Mouse (Mus musculus): ENCODE data around the gene Edc4.

The Edc4 gene

DNA sequence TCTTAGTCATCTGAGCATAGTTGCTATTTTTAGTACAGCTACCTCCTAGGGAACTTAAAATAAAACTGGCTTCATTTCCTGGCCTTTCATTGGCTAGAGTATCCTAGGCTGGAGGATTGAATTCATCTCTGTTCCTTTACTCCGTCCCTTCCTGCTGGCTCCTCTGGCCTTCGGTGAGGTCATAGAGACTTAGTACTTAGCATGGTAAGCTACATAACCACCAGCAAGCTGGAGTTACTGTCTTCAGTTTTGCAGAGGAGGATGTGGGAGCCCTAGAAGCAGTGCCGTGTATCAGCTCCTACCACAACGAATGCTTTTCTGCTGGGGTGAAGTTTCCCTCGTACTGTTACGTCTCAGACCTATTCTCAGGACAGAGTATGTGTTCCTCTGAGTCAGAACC, 6.4 kb upstream of the Edc4 start:
- DNase-seq (ENCODE audit: low spot score in 2 of 2), result no peak

DNA sequence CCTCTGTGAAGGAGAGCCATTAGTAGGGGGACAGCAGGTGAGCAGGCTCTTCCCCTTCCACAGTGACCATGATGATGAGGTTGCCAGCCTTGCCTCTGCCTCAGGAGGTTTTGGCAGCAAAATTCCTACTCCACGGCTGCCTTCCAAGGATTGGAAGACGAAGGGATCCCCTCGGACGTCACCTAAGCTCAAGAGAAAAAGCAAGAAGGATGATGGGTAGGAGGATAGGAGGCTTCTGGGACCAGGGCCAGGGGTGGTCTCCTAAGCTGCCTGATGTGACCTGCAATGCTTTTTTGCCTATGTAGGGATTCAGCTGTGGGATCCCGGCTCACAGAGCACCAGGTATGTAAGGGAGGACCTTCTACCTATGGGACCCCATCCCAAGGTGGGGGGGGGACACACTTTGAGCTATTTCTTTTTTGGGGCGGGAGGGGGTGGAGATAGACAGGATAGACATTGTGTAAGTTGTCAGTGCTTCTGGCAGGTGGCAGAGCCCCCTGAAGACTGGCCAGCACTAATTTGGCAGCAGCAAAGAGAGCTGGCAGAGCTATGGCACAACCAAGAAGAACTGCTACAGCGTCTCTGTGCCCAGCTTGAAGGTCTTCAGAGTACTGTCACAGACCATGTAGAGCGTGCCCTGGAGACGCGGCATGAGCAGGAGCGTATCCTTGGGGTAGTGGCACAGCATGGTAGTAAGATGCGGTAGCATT, 9.2 kb downstream of the Edc4 start:
- no peak for DNase-seq (ENCODE audit: low spot score in 2 of 2)

DNA sequence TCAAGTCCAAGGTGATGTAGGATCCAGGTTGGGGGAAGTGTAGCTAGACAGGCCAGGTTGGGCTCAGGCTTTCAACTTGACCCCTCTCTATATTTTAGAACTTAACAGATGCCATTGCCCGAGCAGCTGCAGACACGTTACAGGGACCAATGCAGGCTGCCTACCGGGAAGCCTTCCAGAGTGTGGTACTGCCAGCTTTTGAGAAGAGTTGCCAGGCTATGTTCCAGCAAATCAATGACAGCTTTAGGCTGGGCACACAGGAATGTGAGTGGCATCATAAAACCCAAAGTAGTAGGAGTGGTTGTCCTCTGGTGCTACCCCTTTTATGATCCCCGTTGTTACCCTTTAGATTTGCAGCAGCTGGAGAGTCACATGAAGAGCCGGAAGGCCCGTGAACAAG, 10.2 kb downstream of the Edc4 start:
- DNase-seq (ENCODE audit: low spot score in 2 of 2), result no peak

DNA sequence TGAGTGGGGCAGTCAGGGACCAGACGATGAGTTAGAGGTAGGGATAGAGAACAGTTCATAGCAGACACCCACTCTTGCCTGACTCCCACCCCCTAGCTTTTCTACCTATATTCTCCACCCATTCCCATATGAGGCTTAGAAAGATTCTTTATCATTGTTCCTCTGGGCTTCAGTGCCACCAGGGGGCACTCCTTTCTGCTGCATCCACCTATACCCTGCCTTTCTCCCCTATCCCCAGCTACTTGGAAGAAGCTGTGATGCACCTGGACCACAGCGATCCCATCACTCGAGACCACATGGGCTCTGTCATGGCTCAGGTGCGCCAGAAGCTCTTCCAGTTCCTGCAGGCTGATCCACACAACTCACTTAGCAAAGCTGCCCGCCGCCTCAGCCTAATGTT, 11.8 kb downstream of the Edc4 start:
- DNase-seq (ENCODE audit: low spot score in 2 of 2), result no peak

DNA sequence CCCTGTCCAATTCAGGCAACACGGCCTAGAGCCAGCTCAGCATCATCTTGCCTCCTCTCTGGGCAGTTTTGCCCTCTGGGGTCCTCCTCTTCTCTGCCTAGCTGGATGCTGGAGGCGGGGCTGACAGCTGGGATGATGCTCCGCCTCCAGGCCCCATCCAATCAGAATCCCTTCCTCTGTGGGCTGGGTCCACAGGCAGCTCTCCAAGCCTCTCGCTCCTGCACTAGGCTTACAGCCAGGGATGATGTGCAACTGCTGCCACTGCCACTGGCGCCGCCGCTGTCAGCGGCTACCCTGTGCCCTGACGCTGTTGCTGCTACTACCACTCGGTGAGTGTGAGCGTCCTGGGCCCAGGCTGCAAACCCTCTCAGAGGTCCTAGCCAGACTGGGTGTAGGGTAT, 12.7 kb downstream of the Edc4 start, which contains the start of gene Nrn1l:
Nrn1l (plus strand) TSS at position 229 of the 400 bp plus-strand sequence.
- DNase-seq (ENCODE audit: low spot score in 2 of 2), result peak; percentile 25 to 66

DNA sequence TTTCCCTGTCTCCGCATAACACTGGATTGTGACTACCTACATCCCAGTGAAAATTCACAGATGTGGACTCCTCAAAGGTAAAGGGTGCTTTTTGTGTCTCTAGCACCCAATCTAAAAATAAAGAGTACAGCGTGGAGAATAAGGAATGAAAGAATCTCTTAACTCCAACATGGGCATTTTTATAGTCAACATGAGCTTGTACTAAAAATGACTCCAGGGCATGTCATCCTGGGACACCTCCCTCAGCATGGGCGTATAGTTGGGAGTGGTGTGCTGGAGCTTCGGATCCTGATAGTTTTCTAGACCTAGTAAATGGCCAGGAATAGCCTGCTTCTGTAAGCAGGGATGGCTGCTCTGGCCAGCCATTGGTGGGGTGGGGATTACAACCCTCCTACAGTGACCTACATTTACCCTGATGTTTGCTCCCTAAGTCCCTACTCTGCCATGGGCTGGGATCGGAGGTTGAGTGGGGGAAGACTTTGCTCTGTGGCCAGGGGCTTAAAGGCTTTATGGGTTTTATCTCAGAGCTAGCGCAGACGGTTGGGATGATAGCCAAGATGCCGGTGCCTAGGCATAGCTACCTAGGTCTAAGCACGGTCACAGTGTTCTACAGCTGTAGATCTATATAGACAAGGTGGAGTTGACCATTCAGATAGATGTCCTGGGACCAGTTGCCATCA, 17.3 kb downstream of the Edc4 start:
- DNase-seq (ENCODE audit: low spot score in 2 of 2), result no peak

DNA sequence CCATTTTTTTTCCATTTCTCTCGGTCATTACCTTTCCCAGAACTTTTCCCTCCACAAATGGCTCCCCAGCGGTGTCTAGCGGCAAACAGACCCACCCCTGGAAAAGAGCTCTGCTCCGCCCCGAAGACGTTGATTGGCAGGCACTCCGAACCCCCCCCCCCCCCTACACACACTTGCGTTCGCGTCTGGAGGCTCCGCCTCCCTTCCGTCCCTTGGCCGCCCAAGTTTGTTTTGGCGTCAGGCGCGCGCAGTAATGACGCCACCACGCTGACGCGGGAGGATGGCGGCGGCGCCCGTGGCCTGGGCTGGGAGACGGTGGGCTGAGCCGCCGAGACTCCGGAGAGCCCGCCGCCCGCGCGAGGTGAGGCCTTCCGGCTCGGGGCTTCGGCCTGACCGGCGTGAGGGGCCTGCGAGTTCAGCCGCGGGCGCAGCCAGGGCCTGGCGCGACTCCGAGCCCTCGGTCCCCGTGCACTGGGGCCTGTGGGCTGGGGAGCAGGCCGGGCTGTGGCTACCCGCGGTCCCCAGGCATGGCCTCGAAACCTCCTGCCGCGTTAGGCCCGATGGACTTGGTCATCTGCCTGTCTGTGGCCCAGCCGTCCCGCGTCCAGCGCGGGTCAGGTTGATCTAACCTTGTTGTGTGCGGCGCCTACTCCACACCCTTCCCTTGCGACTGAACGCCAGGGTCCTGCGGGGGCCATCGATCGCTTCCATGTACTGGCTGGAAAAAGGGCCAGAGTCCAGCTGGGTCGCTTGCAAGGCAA, 19.7 kb downstream of the Edc4 start, which contains the start of gene Pskh1:
Pskh1 (plus strand) TSS at position 262 of the 761 bp plus-strand sequence.
- DNase-seq (ENCODE audit: low spot score in 2 of 2), result peak; percentile 89 to 90

DNA sequence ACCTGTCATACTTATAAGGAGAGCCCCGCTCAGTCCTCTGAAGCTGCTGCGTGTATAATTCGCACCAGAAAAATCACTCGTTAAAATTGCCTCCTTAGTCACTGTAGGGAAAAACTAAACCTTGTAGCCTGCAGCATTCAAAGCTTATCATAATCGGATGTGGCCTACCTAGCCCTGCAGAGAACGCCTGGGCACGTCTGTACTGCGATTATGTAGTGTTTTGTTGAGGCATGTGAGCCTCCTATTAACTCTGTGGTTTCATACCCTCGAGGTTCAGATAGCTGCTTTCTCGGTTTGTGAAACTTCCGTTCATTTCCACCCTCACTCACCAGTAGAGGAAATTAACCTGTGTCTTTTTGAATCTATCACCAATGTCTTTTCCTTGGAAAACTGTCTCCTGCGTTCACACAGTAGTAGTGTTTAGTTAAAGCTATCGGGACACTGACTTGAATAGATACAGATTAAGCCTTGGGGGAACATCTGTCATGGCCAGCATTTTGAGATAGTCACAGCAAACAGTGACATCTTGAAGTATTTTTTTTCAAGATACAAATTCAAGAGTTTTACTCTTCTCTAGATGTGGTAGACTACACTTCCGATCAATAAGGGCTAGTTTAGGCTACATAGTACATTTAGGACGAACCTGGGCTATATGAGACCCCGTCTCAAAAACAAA, 20.4 kb downstream of the Edc4 start:
- DNase-seq (ENCODE audit: low spot score in 2 of 2), result peak in 1 of 2 experiments; percentile 16

DNA sequence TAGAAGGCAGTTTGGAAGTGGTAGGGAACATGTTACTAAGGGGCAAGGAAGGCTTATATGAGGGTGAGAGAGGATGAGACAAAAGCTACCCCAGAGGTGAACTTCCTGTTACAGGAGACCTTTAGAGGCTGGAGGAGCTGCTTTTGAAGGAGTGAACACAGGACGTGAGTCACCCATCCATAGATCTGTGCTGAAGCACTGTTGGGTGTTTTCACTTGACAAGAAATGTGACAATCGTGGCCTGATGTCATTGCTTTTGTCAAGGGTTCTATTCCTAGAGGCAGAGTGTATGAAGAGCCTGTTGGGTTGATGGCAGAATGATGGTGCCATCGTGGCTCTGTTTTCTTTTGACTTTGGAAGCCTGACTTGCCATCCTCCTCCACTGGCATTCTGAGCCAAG, 38.7 kb downstream of the Edc4 start:
- no peak for DNase-seq (ENCODE audit: low spot score in 2 of 2)

DNA sequence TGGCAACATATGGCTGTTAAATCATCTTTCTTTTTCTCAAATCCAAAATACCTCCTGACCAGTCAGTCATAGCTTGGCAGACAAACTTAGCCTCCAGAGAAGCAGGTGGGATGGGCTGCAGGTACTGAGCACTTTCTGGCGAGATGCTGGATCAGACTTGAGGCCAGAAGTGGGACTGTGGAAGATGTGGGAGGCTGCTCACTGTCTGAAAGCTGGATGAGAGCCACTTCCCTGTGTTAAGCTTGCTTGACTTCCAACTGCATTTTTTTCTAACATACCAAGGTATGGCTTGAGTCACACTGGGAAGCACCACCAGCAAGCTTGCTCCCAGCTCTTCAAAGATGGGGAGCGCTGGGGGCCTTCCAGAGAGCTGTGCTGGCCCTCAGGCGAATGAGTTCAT, 44.4 kb downstream of the Edc4 start:
- no peak for DNase-seq (ENCODE audit: low spot score in 2 of 2)

DNA sequence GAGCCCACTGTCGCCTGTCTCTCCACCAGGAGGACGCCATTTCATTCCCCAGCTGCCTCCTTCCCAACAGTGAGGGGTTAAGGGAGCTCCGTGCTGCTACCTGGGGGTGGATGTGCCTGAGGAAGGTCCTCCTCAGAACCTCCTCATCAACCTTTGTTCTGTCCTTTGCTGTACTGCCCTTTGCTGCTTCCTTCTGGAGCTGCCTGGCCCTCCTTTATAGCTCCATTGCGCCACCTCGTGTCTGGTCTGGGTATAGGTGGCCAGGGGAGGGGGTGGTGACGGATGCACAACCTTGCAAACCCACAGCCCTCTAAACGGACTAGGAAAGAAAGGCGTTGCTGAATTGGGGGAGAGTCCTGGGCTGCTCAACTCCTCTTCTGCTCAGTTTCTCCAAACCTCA, 49.9 kb downstream of the Edc4 start:
- DNase-seq (ENCODE audit: low spot score in 2 of 2), result peak; percentile 71 to 78

DNA sequence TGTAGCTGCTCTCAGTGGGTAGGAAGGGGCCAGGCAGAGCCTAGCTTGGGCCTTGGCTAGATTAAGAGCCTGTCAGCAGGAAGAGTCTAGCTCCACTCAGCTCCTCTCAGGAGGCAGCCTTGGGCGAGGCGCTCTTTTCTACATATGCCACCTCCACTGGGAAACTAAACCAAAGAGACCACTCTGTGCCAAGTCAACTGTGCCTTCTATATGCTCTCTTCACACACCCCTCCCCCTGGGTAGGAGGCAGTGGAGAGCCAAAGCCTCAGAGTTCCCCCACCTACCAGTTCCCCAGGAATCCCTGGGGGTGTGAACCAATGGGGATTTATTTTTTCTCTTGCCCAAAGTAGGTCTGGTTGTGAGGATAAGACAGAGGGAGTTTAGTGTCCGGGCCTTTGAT, 50.6 kb downstream of the Edc4 start:
- DNase-seq (ENCODE audit: low spot score in 2 of 2), result no peak

DNA sequence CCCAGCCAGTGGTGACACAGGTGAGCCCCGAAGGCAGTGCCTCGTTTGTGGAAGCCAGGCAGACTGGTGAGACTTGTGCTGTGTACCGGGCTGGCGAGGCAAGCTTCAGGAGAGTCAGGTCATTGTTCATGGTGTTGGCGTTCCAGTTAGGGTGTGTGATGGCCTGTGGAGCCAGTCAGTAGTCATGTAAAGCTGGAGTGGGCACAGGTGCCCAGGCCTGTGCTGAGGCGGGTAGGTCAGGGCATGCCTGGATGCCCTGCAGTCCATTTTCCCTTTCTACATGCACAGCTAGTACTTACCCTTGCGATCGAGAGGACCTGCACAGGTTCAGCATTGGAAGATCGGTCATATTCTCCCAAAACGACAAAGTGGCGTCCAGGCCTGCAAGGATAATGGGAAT, 51.8 kb downstream of the Edc4 start:
- no peak for DNase-seq (ENCODE audit: low spot score in 2 of 2)

DNA sequence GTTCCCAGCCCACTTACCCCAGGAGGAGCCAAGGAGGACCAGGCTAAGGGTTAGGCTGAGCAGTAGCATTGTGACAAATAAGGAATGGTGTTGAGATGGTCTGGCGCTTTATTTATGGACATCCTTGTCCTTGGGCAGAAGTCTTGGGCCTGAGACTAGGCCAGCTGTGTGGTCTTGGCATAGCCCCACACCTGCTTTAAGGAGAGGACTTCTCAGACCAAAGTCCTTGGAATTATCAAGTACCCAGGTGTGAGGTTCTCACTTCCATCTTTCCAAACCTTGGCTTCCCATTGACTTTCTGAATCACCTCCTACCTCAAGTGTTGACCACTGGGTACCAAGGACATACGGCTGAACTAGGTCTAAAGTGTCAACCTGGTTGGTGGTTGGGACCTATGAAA, 53.1 kb downstream of the Edc4 start, which contains the start of gene Ctrl:
Ctrl (minus strand) TSS at position 101 of the 400 bp plus-strand sequence.
- DNase-seq (ENCODE audit: low spot score in 2 of 2), result no peak

DNA sequence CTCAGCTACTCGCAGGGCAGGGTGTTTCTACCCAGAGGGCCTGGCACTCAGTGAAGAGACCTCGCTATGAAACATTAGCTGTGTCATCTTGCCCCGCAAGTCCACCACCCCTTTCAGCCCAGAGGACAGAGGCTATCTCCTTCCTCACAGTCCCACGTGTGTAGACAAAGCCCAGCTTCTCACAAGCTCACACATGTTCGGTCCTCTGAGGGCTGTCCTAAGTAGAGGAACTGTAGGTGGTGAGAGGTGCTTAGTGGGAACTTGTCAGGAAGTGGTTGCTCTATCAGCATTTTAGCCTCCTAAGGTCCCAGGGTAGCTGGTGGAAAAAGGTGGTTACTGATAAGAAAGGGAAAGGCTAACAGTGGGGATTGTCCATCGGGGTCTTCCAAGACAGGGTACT, 54.4 kb downstream of the Edc4 start:
- DNase-seq (ENCODE audit: low spot score in 2 of 2), result no peak

DNA sequence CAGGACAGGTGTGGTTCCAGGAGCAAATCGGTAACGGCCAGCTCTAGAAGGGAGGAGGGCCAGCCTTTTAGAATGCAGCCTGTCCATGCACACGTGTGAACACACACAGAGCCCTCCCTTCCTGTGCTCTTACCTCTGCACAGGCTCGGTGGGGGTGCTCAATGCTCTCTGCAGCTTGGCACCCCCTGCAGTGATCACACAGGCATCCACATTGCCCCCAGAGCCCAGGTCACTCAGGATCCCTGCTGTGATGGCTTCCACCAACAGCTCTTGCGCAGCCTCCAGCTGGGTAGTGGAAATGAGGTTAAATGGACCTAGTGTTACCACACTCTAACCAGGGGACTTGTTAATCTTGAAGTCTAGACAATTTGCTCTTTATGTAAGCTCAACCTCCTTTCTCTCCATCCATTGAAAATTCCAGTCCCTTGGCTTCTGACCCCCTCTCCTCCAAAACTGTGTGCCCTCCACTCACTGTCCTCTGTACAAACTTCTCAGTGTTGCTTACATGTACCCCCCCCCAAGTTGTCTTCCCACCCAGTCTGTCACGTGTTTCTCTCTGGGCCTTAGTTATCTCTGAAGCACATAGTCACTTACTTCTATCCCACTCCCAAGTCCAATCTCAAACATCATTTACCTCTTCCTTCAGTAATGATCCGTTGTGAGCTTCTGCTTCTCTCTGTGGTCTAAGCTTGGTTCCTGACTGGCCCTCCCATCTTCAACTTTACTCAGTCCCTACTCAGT, 55.4 kb downstream of the Edc4 start:
- DNase-seq (ENCODE audit: low spot score in 2 of 2), result no peak

DNA sequence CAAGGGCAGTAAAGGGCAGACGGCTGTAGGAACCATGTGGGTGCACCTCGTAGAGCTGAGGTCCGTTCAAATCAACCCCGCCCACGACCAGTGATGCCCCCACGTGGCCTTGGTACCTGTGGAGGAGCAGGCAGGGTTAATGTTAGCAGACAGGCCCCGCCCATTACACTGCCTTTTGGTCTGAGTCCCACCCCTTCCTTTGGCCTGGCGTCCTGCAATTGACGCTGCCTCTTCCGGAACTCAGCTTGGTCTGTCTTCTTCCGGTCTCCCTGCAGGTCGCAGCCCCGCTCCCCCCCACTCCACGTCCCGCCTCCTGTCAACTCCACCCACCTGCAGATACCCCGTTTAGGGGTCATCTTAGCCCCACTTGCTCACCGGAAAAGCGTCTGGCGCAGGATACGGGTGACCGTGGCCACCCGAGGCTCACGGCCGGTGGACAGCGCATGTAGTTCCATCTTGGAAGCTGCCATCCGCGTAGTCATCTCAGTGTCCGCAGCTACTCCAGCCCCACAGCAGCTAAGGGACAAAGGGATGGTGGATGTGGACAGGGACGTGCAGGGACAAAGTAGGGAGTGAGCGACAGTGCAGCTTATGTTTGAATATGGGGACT, 56.3 kb downstream of the Edc4 start:
- peak; percentile 83 to 91 for DNase-seq (ENCODE audit: low spot score in 2 of 2)

DNA sequence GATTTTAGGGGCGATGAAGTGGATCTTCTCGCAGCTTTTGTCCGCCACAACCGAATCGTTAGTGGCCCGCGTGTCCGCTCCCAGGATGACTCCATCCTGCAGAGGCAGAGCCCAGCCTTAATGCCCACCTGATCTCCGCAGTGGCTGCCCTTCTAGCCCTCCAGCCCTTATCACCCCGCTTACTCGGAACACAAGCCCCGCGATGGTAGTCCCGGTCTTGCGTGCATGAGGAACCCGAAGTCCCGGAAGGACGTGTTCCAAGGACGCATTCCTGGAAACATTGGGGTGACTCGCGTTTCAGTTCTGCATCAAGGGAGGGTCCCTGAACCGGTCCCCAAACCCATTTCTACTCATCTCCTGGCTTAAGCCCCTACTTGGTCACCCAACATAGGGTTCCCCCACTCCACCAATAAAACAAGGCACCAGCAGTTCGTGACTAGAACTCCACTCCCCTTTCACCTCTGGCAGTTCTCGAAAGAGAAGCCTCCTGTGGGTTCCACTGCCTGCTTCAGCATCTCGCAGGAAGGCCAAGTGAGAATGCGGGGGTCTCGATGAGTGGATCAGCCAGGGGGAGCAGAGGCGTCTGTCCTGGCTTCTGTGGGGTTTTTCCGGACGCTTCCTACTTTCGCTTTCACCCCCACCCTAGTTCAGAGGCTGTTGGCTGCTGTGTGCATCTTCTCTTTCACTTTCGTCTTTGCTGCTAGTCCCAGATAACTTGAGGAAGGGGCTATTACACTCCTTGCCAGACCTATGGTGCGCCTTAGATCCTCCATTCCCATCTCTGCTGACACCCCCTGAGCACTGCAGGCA, 57.0 kb downstream of the Edc4 start:
- DNase-seq (ENCODE audit: low spot score in 2 of 2), result peak; percentile 42 to 45

DNA sequence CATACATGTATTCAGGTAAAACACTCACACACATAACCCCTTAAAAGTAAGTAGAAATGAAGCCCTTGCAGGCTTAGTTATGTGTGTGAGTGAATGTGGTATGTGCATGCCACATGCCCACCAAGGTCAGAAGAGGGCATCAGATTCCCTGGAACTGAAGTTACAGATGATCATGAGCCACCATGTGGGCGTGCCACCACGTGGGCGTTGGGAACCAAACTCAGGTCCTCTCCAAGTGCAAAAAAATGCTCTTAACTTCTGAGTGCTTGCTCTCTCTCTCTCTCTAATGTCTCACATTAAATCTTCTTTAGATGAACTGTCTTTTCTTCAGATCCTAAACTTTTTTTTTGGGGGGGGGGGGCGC, 57.6 kb downstream of the Edc4 start, which contains the start of gene Psmb10:
Psmb10 (minus strand) TSS at position 139 of the 364 bp plus-strand sequence.
- no peak for DNase-seq (ENCODE audit: low spot score in 2 of 2)

DNA sequence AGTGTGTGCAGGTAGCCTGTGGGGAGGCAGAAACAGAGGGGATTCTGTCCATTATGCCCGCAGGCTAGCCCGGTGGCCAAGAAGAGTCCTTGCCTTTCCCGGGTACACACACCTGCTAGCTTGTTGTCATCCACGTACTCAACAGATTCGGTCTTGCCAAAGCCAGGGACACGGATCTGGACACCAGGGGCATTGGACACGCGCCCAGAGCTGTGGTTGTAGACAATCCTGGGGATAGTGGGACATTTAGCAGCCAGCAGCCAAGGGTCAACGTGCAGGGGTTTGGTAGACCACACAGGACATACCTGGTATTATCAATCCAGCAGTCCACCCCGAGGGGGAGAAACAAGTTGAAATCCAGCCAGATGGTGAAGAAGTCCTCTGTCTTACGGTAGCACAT, 61.3 kb downstream of the Edc4 start:
- no peak for DNase-seq (ENCODE audit: low spot score in 2 of 2)
